Mouse (Mus musculus) small intestine, adult 2 months (tissue): ENCODE data around the gene Ube2h. TPM values are rescaled to one million over a fixed set of nuclear protein-coding genes. Genes with fewer than 3 reads are reported as not detected.

Source experiments
- H3K27ac ChIP-seq: fragments of 200-500 bp; 2 replicates; pipeline ENCODE4 v1.5.1; 2012; ENCODE audit warnings: low read depth, low read length, control low read depth, inconsistent platforms; ENCODE audit not compliant: insufficient read depth
- H3K27me3 ChIP-seq: fragments of 200-500 bp; 2 replicates; pipeline ENCODE4 v1.6.1; 2012; ENCODE audit warnings: mild to moderate bottlenecking, moderate library complexity, low read length, inconsistent platforms; ENCODE audit not compliant: control insufficient read depth, insufficient read depth
- H3K36me3 ChIP-seq: fragments of 200-500 bp; 2 replicates; pipeline ENCODE4 v1.6.1; 2012; ENCODE audit warnings: mild to moderate bottlenecking, low read length, control low read depth, inconsistent platforms; ENCODE audit not compliant: control insufficient read depth, insufficient read depth
- H3K4me1 ChIP-seq: fragments of 200-500 bp; 2 replicates; pipeline ENCODE4 v1.6.1; 2012; ENCODE audit warnings: low read length, inconsistent platforms, mixed read lengths; ENCODE audit not compliant: control insufficient read depth, insufficient read depth, insufficient read length
- H3K4me3 ChIP-seq: fragments of 200-500 bp; 2 replicates; pipeline ENCODE4 v1.5.1; 2012; ENCODE audit warnings: low read depth, mild to moderate bottlenecking, control low read depth, inconsistent platforms, low read length, moderate library complexity
- CTCF ChIP-seq: fragments of 200-500 bp; IDR thresholded peaks from 2 replicates; pipeline ENCODE4 v1.5.1; 2012; ENCODE audit warnings: low read depth, mild to moderate bottlenecking, control low read depth, inconsistent platforms, low read length, moderate library complexity, mixed read lengths; ENCODE audit not compliant: insufficient replicate concordance, insufficient read length; ENCODE audit errors: extremely low read depth
- POLR2A ChIP-seq: fragments of 200-500 bp; IDR thresholded peaks from 2 replicates; pipeline ENCODE4 v1.6.1; 2012; ENCODE audit warnings: low read depth, mild to moderate bottlenecking, control low read depth, inconsistent platforms, low read length, moderate library complexity
- WGBS: fragments of 180-500 bp; shearing (Covaris S2); methylation state at CpG from one replicate; pipeline ENCODE4 v1.1.7; 2018; 5-methylcytosine and 5-hydroxymethylcytosine counted together
- polyA plus RNA-seq: library from polyadenylated mRNA; depleted of rRNA; stranded (reverse); fragments of >200 nt; gene quantifications from 2 replicates; pipeline ENCODE4 v1.2.3, GENCODE M21; 2012; rRNA removed

Gene Ube2h
- polyA plus RNA-seq, 1 experiment, result 97.7 TPM

DNA sequence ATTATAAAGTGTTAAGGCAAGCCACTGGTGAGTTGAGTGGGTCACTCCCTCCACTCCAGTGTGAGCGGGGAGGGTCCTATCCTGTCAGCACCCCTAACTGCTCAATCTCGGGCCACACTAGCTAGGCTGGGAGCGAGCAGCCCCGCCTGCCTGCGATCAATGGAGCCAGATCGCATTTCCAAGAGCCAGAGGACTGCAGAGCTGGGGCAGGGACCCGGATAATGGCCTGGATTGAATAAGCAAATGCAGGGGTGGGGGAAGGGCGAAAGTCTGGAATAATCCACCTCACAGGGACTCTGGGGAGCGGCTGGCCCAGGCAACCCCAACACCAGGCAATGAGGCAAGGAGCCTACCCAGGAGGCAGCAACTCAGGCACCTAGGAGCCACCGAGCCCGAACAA lies 137.1 kb downstream of the Ube2h start:
- no peaks in the 10 kb centered on the region for H3K36me3 ChIP-seq
- H3K27me3 ChIP-seq, result no peaks in the 10 kb centered on the region
- no peak overlapping the region for H3K27ac ChIP-seq
- TF ChIP-seq CTCF (no peak), POLR2A (no peak)
- H3K4me1 ChIP-seq, result 0 out of 2 replicates have a peak, but pooled peaks cover 3% of the 10 kb centered on the region
- 84% methylated on average over 11 of the region's 11 CpGs for WGBS
- H3K4me3 ChIP-seq, result no peak overlapping the region

DNA sequence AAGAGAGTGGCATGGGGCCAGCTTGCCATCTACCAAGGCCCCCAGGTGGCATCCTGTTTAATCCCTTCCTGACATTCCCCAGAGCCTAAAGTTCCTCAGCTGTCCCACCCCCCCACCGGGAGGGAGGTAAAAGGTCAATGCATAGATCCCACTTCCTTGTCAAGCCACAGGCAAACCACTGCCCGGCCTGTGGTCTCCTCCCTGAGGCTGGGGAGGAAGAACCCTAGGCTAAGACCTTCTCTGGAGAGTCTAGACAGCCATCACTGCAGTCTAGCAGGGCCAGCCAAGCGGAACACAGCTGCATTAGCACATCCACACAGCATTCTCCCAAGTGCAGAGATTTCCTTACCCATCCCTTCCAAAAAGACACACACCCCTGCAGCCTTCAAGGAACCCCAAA lies 138.0 kb downstream of the Ube2h start:
- Histone ChIP-seq H3K27me3 (no peaks in the 10 kb centered on the region), H3K4me3 (no peak overlapping the region), H3K36me3 (no peaks in the 10 kb centered on the region), H3K4me1 (0 out of 2 replicates have a peak, but pooled peaks cover 2% of the 10 kb centered on the region), H3K27ac (no peak overlapping the region)
- 44% methylated on average over 3 of the region's 3 CpGs for WGBS
- no peak for TF ChIP-seq POLR2A
- no peak for TF ChIP-seq CTCF

DNA sequence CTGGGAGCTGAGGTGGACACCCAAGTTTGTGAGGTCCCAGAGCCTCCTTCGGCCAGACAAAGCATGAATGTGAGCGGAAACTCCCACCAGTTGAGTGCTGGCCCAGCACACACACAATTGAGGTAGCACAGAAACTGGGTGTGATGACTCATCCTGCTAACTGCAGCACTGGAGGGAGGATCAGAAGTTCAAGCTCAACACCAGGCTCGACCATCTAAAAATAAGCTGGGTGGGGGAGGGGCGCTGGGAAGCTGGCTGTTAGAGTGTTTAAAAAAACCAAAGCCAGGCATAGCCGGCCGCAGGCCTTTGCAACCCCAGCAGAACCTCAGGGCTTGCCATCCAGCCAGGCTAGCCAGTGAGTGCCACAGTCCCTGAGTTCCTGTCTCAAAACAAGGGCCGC lies 142.2 kb downstream of the Ube2h start:
- WGBS, result 68% methylated on average over 7 of the region's 7 CpGs

DNA sequence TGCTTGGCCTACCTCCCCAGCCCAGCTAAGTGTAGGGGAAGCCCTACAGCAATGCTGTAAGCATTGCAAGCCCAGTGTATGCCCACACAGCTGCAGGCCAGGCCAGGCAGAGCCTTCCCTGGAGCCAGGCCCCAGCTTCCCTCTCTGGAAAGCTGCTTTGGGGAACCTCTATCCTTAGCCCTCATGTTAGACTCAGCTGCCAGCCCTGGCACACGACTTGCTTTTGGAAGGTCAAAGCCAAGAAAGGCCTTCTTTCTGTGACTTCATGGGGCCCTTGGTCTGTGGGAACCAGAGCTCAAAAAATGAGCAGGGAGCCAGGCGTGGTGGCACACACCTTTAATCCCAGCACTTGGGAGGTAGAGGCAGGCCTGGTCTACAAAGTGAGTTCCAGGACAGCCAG lies 142.7 kb downstream of the Ube2h start:
- H3K36me3 ChIP-seq, result no peaks in the 10 kb centered on the region
- H3K27ac ChIP-seq, result no peak overlapping the region
- no peak overlapping the region for H3K4me3 ChIP-seq
- no peak for TF ChIP-seq POLR2A
- no peak for TF ChIP-seq CTCF
- H3K4me1 ChIP-seq, result no peaks in the 10 kb centered on the region
- 71% methylated on average over 2 of the region's 2 CpGs for WGBS
- H3K27me3 ChIP-seq, result no peaks in the 10 kb centered on the region

More for the DNA sequence above, 142.2 kb downstream of the Ube2h start:
- H3K27ac ChIP-seq, result no peak overlapping the region
- H3K4me1 ChIP-seq, result no peaks in the 10 kb centered on the region
- no peak for TF ChIP-seq CTCF
- no peak for TF ChIP-seq POLR2A
- no peaks in the 10 kb centered on the region for H3K36me3 ChIP-seq
- H3K27me3 ChIP-seq, result no peaks in the 10 kb centered on the region
- no peak overlapping the region for H3K4me3 ChIP-seq

Other genes starting within 250 kb of the Ube2h start
- gene Zc3hc1, start 86.5 kb upstream of the Ube2h start, polyA plus RNA-seq, result 2.5 and 5.9 TPM in 2 replicates
- 6.6 and 7.1 TPM in 2 replicates for gene Klhdc10, start 97.3 kb upstream of the Ube2h start, polyA plus RNA-seq
- 7.3 and 11.4 TPM in 2 replicates for gene Tmem209, start 205.2 kb upstream of the Ube2h start, polyA plus RNA-seq
- not detected in 2 replicates for gene Ssmem1, start 205.3 kb upstream of the Ube2h start, polyA plus RNA-seq
- gene Cpa2, start 237.0 kb upstream of the Ube2h start, polyA plus RNA-seq, result 0.90 and 296 TPM in 2 replicates